Mouse (Mus musculus) CH12.LX (cell line): ENCODE data around the gene Btbd6. TPM values are rescaled to one million over a fixed set of nuclear protein-coding genes. Genes with fewer than 3 reads are reported as not detected.

Source experiments
- DNase-seq: peaks from one replicate; pipeline ENCODE4 v3.0.0-alpha.2; 2013; ENCODE audit errors: extremely low read depth
- H3K27ac ChIP-seq: 2 replicates; pipeline ENCODE4 v1.5.1; 2012; ENCODE audit warnings: low read depth, mild to moderate bottlenecking, control low read depth, moderate library complexity; ENCODE audit not compliant: insufficient read depth
- H3K27me3 ChIP-seq: replicated peaks from 2 replicates; pipeline ENCODE3; 2012; ENCODE audit warnings: inconsistent platforms
- H3K36me3 ChIP-seq, 2 experiments: replicated peaks in 1 of 2; 2 replicates each; pipeline versions ENCODE3 to v1.6.1; 2012; ENCODE audit warnings: inconsistent platforms in 1 of 2, low read length in 1 of 2, mild to moderate bottlenecking in 1 of 2, mixed read lengths in 1 of 2, moderate library complexity in 1 of 2; ENCODE audit not compliant: control insufficient read depth in 1 of 2, insufficient read depth in 1 of 2
- H3K4me1 ChIP-seq, 2 experiments: 2 replicates each; pipeline ENCODE4 v1.6.1; 2012; ENCODE audit warnings: inconsistent platforms in 1 of 2, moderate library complexity in 1 of 2; ENCODE audit not compliant: insufficient read depth in 2 of 2, control insufficient read depth in 1 of 2
- H3K4me2 ChIP-seq: 2 replicates; pipeline ENCODE4 v1.6.1; 2012; ENCODE audit warnings: low read depth, mild to moderate bottlenecking, control low read depth; ENCODE audit not compliant: poor library complexity, insufficient read depth, severe bottlenecking
- H3K4me3 ChIP-seq, 3 experiments: fragments of 150-350 bp in 1 of 3; sonication (generic) in 1 of 3; replicated peaks in 1 of 3; 2 replicates each; pipeline versions ENCODE3 to v1.5.1; 2011 to 2012; ENCODE audit warnings: low read depth in 2 of 3, low read length in 2 of 3, mild to moderate bottlenecking in 2 of 3, moderate library complexity in 2 of 3, control low read depth in 1 of 3, improper control_type of control experiment in 1 of 3, inconsistent platforms in 1 of 3, mixed read lengths in 1 of 3; ENCODE audit not compliant: poor library complexity in 1 of 3
- H3K79me2 ChIP-seq: replicated peaks from 2 replicates; pipeline ENCODE4 v1.6.1; 2012; ENCODE audit warnings: mild to moderate bottlenecking, moderate library complexity; ENCODE audit not compliant: control insufficient read depth, poor library complexity, insufficient read depth, severe bottlenecking; ENCODE audit errors: extremely low read depth
- H3K9ac ChIP-seq: 2 replicates; pipeline ENCODE4 v1.6.1; 2012; ENCODE audit warnings: low read depth, mild to moderate bottlenecking, control low read depth, moderate library complexity; ENCODE audit not compliant: insufficient read depth
- H3K9me3 ChIP-seq: replicated peaks from 2 replicates; pipeline ENCODE3; 2012; ENCODE audit warnings: low read length, inconsistent platforms, mixed read lengths
- BHLHE40 ChIP-seq: IDR thresholded peaks from 2 replicates; pipeline ENCODE4 v1.6.1; 2011; ENCODE audit warnings: mild to moderate bottlenecking, low read depth, low read length, improper control_type of control experiment
- CHD1 ChIP-seq: IDR thresholded peaks from 2 replicates; pipeline ENCODE4 v1.6.1; 2012; ENCODE audit warnings: low read depth, low read length, improper control_type of control experiment, inconsistent platforms
- CHD2 ChIP-seq: IDR thresholded peaks from 2 replicates; pipeline ENCODE4 v1.6.1; 2011; ENCODE audit warnings: low read length, improper control_type of control experiment
- CTCF ChIP-seq, 2 experiments: IDR thresholded peaks in 1 of 2; conservative IDR thresholded peaks in 1 of 2; 2 replicates each; pipeline ENCODE4 v1.5.1; 2011 to 2012; ENCODE audit warnings: low read depth in 2 of 2, low read length in 2 of 2, improper control_type of control experiment in 1 of 2, inconsistent platforms in 1 of 2, mild to moderate bottlenecking in 1 of 2, moderate library complexity in 1 of 2
- ELF1 ChIP-seq: IDR thresholded peaks from 2 replicates; pipeline ENCODE4 v1.6.1; 2014; ENCODE audit warnings: low read depth, mild to moderate bottlenecking, inconsistent platforms, low read length, improper control_type of control experiment
- HCFC1 ChIP-seq: IDR thresholded peaks from 2 replicates; pipeline ENCODE4 v1.6.1; 2012; ENCODE audit warnings: low read depth, mild to moderate bottlenecking, inconsistent platforms, low read length, improper control_type of control experiment
- JUND ChIP-seq: conservative IDR thresholded peaks from 2 replicates; pipeline ENCODE4 v1.6.1; 2011; ENCODE audit warnings: low read depth, low read length, improper control_type of control experiment
- KAT2A ChIP-seq: IDR thresholded peaks from 2 replicates; pipeline ENCODE4 v1.6.1; 2012; ENCODE audit warnings: low read length, improper control_type of control experiment, inconsistent platforms; ENCODE audit not compliant: insufficient replicate concordance
- MAX ChIP-seq: IDR thresholded peaks from 2 replicates; pipeline ENCODE4 v1.6.1; 2011; ENCODE audit warnings: low read length, improper control_type of control experiment
- MYC ChIP-seq: IDR thresholded peaks from 2 replicates; pipeline ENCODE4 v1.6.1; 2011; ENCODE audit warnings: low read depth, mild to moderate bottlenecking, improper control_type of control experiment, low read length
- PAX5 ChIP-seq: IDR thresholded peaks from 2 replicates; pipeline ENCODE4 v1.6.1; 2012; ENCODE audit warnings: low read length, inconsistent platforms, mixed read lengths
- POLR2AphosphoS2 ChIP-seq: IDR thresholded peaks from 2 replicates; pipeline ENCODE4 v1.6.1; 2011; ENCODE audit warnings: low read depth, low read length, improper control_type of control experiment
- TBP ChIP-seq: conservative IDR thresholded peaks from 2 replicates; pipeline ENCODE4 v1.6.1; 2011; ENCODE audit warnings: low read depth, low read length, improper control_type of control experiment
- TCF12 ChIP-seq: IDR thresholded peaks from 2 replicates; pipeline ENCODE4 v1.6.1; 2014; ENCODE audit warnings: low read depth, mild to moderate bottlenecking, inconsistent platforms, low read length, improper control_type of control experiment
- UBTF ChIP-seq: IDR thresholded peaks from 2 replicates; pipeline ENCODE4 v1.6.1; 2012; ENCODE audit warnings: low read depth, mild to moderate bottlenecking, inconsistent platforms, low read length, improper control_type of control experiment, moderate library complexity
- USF1 ChIP-seq: IDR thresholded peaks from 2 replicates; pipeline ENCODE4 v1.6.1; 2014; ENCODE audit warnings: low read depth, mild to moderate bottlenecking, inconsistent platforms, low read length, improper control_type of control experiment
- USF2 ChIP-seq: conservative IDR thresholded peaks from 2 replicates; pipeline ENCODE4 v1.6.1; 2011; ENCODE audit warnings: low read depth, low read length, improper control_type of control experiment
- ZKSCAN1 ChIP-seq: IDR thresholded peaks from 2 replicates; pipeline ENCODE4 v1.6.1; 2012; ENCODE audit warnings: low read depth, inconsistent platforms, low read length, improper control_type of control experiment, borderline replicate concordance
- dilution Hi-C: fragments of 300-500 bp; cut with MboI; formaldehyde crosslinking; loops from 2 replicates; pipeline ENCODE4 v1.14.3; 2020; ENCODE audit warnings: low sequenced_read_pairs; ENCODE audit not compliant: extremely low pct_unique_long_range_greater_than_20kb, extremely low pct_ligation_motif_present
- in situ Hi-C: fragments of 300-500 bp; cut with MboI; formaldehyde crosslinking; loops from 3 replicates; pipeline ENCODE4 v1.14.3; 2019; ENCODE audit warnings: low sequenced_read_pairs, low pct_ligation_motif_present, low pct_unique_long_range_greater_than_20kb, mixed read lengths
- polyA plus RNA-seq: library from polyadenylated mRNA; unstranded; fragments of >175 nt; gene quantifications from 2 replicates; pipeline ENCODE4 v1.2.1, GENCODE M21; 2012; ENCODE audit warnings: low read depth; ENCODE audit not compliant: insufficient read length
- total RNA-seq, 2 experiments: library from RNA; depleted of rRNA; stranded (reverse); fragments of 300-350 nt in 1 of 2; fragments of >200 nt in 1 of 2; gene quantifications; 2 replicates each; pipeline ENCODE4 v1.2.3; 2012 to 2014

The Btbd6 gene
- total and polyA plus RNA-seq, 3 experiments, result 5.6 to 11.9 (median 9.9) TPM

- peaks cover 0 to 9% of the 10 kb centered on the region in 2 experiments for H3K36me3 ChIP-seq
- no peaks in the 10 kb centered on the region for H3K27me3 ChIP-seq
Measured at GRCm38 (mm10) chr12:112937906-112938305, 38.4 kb upstream of the Btbd6 start.

GRCm38 (mm10) chr12:112938366-112938765 is 37.9 kb upstream of the Btbd6 start:
- peaks cover 12 to 33% of the 10 kb centered on the region in 2 experiments for H3K4me1 ChIP-seq
- H3K4me3 ChIP-seq, result no peak overlapping the region
- H3K27ac ChIP-seq, result no peak overlapping the region
- H3K79me2 ChIP-seq, result no peaks in the 10 kb centered on the region
- H3K4me2 ChIP-seq, result no peak overlapping the region
- in situ Hi-C loops, result no loop called here
- H3K36me3 ChIP-seq, result peaks cover 0 to 9% of the 10 kb centered on the region in 2 experiments
- no peak overlapping the region for H3K9ac ChIP-seq
- H3K9me3 ChIP-seq, result no peaks in the 10 kb centered on the region
- H3K27me3 ChIP-seq, result no peaks in the 10 kb centered on the region
- TF ChIP-seq ELF1 (no peak), KAT2A (no peak), CHD2 (no peak), MYC (no peak), UBTF (no peak), CHD1 (no peak), USF1 (no peak), HCFC1 (no peak), JUND (no peak), CTCF (conservative IDR thresholded peaks at IDR 0.05 in 1 of 2, IDR thresholded peaks at IDR 0.05 in 1 of 2; ENCODE audit: low read depth in 2 of 2, low read length in 2 of 2) (no peak), PAX5 (no peak), BHLHE40 (no peak), ZKSCAN1 (no peak), TCF12 (no peak)
- dilution Hi-C loops, result no loop called here
- no peak for DNase-seq

More at GRCm38 (mm10) chr12:112937906-112938305, 38.4 kb upstream of the Btbd6 start:
- TF ChIP-seq HCFC1 (no peak), MAX (no peak), CTCF (conservative IDR thresholded peaks at IDR 0.05 in 1 of 2, IDR thresholded peaks at IDR 0.05 in 1 of 2; ENCODE audit: low read depth in 2 of 2, low read length in 2 of 2) (no peak), USF2 (no peak), POLR2AphosphoS2 (no peak), TBP (no peak), UBTF (no peak), PAX5 (no peak)
- TF ChIP-seq, all 38 proteins: peak for 0
- dilution Hi-C loops, result no loop called here
- no peak overlapping the region for H3K9ac ChIP-seq
- no peaks in the 10 kb centered on the region for H3K79me2 ChIP-seq
- H3K27ac ChIP-seq, result no peak overlapping the region
- H3K4me2 ChIP-seq, result no peak overlapping the region
- H3K9me3 ChIP-seq, result no peaks in the 10 kb centered on the region
- in situ Hi-C loops, result no loop called here
- no peak for DNase-seq
- peaks cover 12 to 38% of the 10 kb centered on the region in 2 experiments for H3K4me1 ChIP-seq
- no peak overlapping the region for H3K4me3 ChIP-seq
